Mouse (Mus musculus): Measurements from ENCODE around the gene Pde11a.

Gene Pde11a

GRCm38 (mm10) chr2:75959183-75959849 is 379.3 kb downstream of the Pde11a start:
- peak in 1 of 2 experiments; percentile 3 for DNase-seq (ENCODE audit: low spot score in 2 of 2)

GRCm38 (mm10) chr2:75955709-75956108 is 382.9 kb downstream of the Pde11a start:
- DNase-seq (ENCODE audit: low spot score in 2 of 2) = no peak

- DNase-seq (ENCODE audit: low spot score in 2 of 2) = no peak
These were observed 385.3 kb downstream of the Pde11a start for GRCm38 (mm10) chr2:75953320-75953719.

- DNase-seq (ENCODE audit: low spot score in 2 of 2) = no peak
These were observed 387.9 kb downstream of the Pde11a start for GRCm38 (mm10) chr2:75950685-75951084.

All from urinary bladder, postnatal 36 days (tissue).